Mouse (Mus musculus) frontal cortex, adult 2 months (tissue): ENCODE results near the gene Cysrt1. TPM values are rescaled to one million over a fixed set of nuclear protein-coding genes. Genes with fewer than 3 reads are reported as not detected.
A peak's percentile ranks its signal among the peaks of the same experiment; 100 is the strongest.

ENCODE experiments used
- DNase-seq, 2 experiments: peaks; one replicate each; pipeline ENCODE4 v3.0.0; 2022; ENCODE audit warnings: low spot score in 1 of 2; ENCODE audit errors: extremely low spot score in 1 of 2
- polyA plus RNA-seq: library from polyadenylated mRNA; depleted of rRNA; stranded (reverse); fragments of >200 nt; gene quantifications from 2 replicates; pipeline ENCODE4 v1.2.3, GENCODE M21; 2012; rRNA removed

Gene Cysrt1
- 0.24 and 0.53 TPM in 2 replicates for polyA plus RNA-seq

- no peak for DNase-seq
Observed at GRCm38 (mm10) chr2:25242101-25242506, at the start of gene Cysrt1, which contains the start of gene Rnf208. Gene Cysrt1 (minus strand): TSS chr2:25242452. Gene Rnf208 (plus strand): TSS chr2:25242255.

DNA sequence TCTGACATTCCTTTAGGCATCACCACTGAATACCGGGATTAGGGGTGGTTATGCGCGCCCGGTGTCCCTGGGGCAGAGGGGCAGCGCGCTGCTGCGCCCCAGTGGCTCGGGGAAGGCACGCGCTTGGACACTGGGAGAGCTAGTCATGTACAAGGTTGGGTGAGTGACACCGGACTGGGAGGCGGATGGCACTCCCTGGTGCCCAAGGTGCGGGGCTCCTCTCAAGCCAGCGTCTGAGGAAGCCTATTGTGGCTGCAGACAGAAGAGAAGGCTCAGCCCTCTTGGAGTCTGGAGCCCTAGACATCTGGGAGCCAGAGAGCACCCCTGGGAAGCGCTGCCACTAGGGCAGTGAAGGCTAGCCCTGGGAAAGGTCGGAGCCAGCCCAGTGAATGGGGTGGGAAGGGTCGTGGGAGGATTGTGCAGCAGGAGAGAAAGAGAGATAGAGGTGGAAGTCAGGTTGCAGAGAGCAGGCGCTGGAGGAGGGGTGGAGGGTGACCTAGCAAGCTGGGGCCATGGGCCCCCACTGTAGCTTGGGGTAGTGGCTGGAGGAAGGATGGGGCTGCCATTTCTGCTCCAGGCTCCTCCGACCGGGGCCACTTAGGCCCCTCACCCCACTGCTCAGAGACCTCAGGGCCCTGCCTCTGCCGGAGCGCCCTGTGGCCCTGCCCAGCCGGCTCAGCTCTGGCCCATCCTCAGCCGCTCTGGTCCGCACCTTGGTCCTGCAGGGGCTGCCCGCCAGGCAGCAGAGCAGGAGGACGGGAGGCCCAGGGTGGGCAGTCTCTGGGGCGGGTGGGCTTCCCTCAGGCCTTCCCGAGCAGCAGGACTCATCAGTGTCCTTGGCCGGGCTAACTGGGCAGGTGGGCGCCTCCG is 49.2 kb upstream of the Cysrt1 start:
- no peak for DNase-seq

DNA sequence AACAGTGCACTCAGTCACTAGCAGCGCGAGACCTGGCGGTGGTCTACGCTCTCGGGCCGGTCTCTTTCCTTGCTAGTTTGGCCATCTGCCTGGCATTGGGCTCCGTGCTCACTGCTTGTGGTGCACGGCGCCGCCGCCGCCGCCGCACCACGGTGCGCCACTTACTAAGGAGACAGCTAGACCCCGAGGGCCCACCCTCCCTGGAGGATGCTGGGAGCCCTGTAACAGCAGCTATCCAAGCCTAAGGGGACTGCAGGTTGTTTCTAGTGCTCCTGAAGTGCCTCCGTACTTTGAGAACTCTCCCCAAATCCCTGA is 48.5 kb upstream of the Cysrt1 start:
- DNase-seq = peak in 1 of 2 experiments; percentile 59

- DNase-seq = peak in 1 of 2 experiments; percentile 69
Observed at GRCm38 (mm10) chr2:25290101-25290815, 48.0 kb upstream of the Cysrt1 start.

- DNase-seq = no peak
Observed at GRCm38 (mm10) chr2:25289651-25290050, 47.4 kb upstream of the Cysrt1 start, which contains the start of gene Lrrc26. Gene Lrrc26 (plus strand): TSS chr2:25289915.

DNA sequence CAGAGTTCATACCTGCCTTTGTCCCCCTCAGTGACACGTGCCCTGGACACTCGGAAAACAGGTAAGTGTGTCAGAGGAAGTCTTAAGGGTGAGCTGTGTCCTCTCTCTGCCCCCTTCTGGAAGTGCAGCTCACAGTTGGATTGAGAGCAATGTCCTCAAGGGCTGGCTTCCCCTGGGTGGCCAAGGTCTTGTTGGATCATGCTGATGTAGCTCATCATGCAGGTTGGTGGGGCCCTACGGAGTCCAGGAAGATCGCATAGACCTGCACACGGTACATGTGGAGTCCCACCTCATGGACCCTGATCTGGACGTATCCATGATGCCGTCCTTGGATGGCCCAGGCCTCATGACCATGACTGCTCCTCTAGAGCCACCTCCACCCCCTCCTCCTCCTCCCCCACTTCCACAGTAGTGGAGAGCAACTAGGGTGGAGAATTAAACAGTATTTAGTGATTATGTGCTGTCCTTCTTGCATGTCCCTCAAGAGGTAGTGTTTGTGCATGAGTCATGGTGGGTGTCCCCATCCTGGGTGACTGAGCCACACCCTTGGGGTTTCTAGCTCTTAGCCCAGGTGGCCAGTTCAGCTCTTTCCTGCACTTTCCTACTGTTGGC is 46.6 kb upstream of the Cysrt1 start:
- DNase-seq = no peak

DNA sequence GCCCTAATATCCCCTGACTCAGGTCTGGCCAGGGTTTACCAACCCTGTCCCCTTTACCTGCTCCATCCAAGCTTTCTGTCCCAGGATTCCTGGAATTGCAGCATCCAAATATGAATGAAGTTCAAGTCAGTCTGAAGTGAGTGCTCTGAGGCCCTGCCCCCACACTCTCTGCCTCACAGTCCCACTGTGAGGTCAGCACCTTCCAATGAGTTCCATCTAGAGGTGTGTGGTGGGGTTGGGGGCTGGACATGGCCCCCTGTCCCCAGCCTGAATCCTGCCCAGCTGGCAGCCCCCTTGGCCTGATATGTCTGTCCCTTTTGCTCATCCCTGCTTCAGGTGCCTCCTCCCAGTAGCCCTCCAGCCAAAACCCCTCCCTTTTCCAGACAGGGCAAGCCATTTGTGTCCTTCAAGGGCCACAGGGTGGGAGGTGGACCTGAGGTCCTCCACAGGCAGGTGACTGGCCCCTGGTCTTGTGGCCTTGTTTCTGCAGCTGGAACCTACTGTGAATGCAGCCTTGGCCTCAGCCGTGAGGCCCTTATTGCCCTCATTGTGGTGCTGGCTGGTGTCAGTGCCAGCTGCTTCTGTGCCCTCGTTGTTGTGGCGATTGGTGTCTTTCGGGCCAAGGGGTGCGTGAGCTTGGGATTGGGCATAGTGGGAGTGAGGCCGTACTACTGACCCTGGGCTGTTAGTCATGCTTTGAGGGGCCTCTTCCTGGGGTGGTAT is 45.8 kb upstream of the Cysrt1 start, which contains the start of gene Tmem210:
Gene Tmem210 (plus strand): TSS at position 219 of the 723 bp plus-strand sequence.
- no peak for DNase-seq

- no peak for DNase-seq
Observed at GRCm38 (mm10) chr2:25286837-25287636, 44.8 kb upstream of the Cysrt1 start.

DNA sequence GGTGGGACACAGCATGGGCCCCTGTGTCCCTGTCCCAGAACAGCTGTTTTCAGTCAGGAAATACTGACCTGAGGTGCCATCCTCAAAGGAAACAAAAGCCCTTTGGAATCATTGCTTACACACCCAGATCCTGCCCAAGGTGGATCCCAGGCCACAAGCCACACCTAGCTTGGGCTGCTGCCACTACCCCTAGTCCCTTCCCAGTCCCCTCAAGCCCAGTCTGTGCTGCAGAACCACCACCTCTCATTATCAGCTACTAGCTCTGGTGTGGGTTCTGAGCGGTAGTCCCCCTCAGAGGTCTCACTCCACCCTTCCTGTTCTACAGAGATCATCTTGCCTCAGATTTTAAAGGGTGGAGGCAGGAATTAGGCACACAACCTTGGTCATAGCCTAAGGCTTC is 44.1 kb upstream of the Cysrt1 start:
- DNase-seq = no peak

GRCm38 (mm10) chr2:25285551-25285950 is 43.3 kb upstream of the Cysrt1 start:
- no peak for DNase-seq

- DNase-seq = peak in 1 of 2 experiments; percentile 90
Observed at GRCm38 (mm10) chr2:25278928-25279882, 37.0 kb upstream of the Cysrt1 start.

GRCm38 (mm10) chr2:25273010-25273409 is 30.8 kb upstream of the Cysrt1 start:
- DNase-seq = no peak

- no peak for DNase-seq
Observed at GRCm38 (mm10) chr2:25272515-25272914, 30.3 kb upstream of the Cysrt1 start.

DNA sequence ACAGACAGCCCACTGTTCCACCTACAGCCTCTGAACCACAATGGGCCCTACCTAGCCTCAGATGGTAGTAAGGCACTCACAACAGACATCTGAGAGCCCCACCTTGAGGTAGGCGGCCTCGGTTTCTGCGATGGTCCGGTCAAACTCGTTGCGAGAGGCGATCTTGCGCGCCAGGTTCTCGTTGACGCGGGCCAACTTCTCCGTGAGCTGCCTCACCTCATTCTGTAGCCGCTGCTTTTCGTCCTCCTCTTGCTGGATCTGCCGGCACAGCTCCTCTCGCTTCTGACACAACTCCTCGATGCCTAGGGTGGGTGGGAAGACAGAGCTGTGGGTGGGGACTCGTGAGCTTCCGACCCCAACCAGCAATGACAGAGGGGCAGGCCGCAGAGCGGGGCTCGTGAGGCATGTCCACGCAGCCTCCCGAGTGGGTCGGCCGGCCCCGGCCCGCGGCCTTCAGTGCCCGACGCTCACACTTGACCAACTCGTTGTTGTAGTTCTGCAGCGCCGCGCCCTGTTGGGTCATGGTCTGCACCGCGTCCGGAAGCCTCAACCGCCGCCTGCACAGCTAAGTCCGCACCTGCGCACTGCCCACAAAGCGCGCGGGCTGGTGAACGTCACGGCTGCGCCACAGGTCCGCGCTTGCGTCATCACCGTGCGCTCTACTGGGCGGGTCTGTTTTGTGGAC is 29.7 kb upstream of the Cysrt1 start, which contains the start of the genes Ssna1 and Anapc2:
Gene Ssna1 (minus strand): TSS at position 612 of the 685 bp plus-strand sequence.
Gene Anapc2 (plus strand): TSS at position 652 of the 685 bp plus-strand sequence.
- DNase-seq = peak; percentile 92 to 98

DNA sequence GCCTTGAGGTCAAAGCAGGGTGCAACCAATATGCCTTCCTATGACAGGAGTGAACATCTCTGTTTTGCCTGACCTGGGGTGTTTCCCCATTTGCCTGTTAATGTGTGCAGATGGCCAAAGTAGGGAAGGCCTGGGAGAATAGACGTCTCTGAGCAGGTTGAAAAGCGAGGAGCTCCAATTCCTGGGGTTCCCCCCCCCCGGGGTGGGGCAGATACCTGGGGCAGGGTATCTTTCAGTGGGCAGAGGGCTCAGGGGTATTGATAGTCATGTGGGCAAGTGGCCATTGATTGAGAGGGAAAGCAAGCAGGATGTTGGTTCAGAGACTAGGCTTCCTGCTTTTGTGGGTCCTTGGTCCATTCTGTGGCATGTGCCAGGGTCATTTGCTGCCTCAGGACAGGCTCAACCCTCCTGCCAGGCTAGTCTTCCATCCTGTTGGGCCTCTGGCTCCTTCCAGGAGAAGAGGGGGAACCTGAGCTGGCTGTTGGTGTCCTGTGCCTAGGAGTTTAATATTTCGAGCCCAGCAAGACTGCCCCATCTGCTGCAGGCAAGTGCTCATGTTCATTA is 25.6 kb upstream of the Cysrt1 start:
- DNase-seq = no peak

DNA sequence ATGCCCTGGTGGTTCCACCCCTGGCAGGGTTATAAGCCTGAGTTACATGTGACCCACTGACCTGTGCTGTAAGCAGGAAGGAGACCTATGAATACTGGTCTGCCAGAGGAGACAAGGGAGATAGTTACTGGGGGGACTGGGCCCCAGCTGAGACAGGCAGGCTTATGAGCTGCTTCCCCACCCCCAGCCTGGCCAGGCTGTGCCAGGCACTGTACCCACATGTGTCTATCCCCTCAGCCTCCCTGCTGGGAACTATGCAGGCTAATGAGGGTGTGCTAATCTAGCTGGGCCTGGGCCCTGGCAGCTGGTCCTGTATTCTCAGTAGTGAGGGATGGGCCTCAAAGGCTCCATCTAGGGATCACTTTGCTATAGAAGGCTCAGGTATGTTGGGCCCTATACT is 25.0 kb upstream of the Cysrt1 start:
- no peak for DNase-seq

- DNase-seq = no peak
Observed at GRCm38 (mm10) chr2:25266720-25267119, 24.5 kb upstream of the Cysrt1 start.
